Mouse (Mus musculus): ENCODE results near the gene Nmrk2.

Nmrk2 gene

DNA sequence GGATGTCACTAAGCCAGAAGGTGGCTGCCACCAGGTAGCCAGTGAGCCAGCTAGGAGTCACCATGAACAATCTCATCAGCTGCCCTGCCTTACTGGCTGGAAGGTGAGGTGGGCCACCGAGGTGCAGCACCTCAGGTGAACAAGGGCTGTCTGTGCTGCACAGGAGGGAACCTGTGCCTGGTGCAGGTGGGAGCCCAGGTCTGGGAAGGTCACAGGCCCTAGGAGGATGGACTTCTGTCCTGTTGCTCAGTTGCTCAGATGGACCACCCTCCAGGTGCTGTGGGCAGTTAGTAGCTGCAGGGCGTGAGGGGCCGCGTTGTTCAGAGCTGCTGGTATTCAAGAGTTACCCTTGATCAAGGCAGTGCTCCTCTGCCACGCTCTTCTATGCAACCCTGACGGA, 15.0 kb upstream of the Nmrk2 start:
- in situ Hi-C loops (cut with MboI, MseI): no loop called here

DNA sequence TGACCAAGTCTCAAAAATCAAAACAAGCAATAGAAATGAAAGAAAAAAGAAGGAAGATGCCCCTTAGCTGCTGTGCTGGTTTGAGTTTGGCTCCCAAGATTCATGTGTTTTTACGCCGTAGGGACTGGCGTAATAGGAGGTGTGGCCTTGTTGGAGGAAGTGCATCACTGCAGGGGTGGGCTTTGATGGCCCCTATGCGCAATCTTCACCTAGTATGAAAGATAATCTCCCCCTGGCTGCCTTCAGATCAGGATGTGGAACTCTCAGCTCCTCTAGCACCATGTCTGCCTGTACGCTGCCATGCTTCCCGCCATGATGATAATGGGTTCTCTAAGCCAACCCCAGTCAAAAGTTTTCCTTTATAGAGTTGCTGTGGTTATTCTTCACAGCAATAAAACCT, 14.4 kb upstream of the Nmrk2 start:
- in situ Hi-C loops (cut with MboI, MseI): no loop called here

DNA sequence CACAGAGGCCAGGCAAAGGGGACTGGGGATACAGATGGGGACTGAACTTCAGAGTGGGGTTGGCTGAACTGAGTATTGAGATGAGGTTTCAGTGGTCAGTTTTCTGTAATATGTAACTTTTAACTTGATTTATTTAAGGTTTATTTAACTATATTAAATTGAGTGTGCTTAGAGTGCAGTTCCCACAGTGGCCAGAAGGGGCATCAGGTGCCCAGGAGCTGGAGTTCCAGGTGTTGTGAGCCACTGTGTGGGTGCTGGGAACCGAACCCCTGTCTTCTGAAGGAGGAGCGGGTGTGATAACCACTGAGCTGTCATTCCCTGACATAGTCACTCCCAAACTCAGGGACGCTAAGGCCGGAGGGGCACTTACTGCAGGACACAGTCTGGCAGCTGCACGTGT, 8.3 kb upstream of the Nmrk2 start:
- in situ Hi-C loops (cut with MboI, MseI): no loop called here

DNA sequence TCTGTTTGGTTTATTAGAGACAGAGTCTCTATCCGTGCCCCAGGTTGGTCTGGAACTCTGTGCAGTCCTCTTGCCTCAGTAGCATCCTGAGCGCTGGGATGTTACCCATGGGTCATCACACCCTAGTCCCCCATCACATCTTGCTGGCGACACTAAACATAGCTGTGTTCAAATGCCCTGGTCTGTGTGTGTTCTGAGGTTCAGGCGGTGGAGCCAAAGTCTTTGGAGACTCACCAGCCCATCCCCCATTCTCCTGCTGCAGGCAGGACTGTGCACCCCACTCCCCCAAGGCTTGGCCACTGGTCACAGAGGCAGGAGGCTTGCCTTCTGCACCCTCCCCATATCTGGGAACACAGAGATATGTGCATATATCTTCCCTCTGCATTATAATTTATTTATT, 2.3 kb upstream of the Nmrk2 start:
- in situ Hi-C loops (cut with MboI, MseI): no loop called here

DNA sequence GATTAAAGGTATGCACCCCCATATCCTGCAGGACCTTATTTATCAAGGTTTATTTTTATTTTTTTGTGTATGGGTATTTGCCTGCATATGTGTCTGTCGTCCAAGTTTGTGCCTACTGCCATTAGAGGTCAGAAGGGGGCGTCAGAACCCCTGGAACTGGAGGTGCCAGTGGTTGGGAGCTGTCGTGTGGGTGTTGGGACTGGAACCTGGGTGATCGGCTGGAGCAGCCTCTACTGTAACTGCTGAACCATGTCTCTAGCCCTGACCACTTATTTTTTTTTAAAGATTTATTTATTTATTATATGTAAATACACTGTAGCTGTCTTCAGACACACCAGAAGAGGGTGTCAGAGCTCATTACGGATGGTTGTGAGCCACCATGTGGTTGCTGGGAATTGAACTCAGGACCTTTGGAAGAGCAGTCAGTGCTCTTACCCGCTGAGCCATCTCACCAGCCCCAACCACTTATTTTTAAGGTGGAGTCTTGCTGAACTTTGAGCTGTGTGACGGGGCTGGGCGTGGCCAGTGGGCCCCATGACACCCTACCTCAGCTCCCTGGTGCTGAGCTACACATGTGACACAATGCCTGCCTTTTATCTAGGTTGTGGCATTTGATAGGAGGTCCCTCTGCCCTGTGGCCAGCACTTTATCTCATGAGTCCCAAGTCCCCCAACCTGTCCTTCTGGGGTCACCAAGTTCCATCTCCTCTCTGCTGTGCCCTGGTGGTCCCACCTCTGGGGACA, 1.3 kb upstream of the Nmrk2 start:
- in situ Hi-C loops (cut with MboI, MseI): no loop called here

DNA sequence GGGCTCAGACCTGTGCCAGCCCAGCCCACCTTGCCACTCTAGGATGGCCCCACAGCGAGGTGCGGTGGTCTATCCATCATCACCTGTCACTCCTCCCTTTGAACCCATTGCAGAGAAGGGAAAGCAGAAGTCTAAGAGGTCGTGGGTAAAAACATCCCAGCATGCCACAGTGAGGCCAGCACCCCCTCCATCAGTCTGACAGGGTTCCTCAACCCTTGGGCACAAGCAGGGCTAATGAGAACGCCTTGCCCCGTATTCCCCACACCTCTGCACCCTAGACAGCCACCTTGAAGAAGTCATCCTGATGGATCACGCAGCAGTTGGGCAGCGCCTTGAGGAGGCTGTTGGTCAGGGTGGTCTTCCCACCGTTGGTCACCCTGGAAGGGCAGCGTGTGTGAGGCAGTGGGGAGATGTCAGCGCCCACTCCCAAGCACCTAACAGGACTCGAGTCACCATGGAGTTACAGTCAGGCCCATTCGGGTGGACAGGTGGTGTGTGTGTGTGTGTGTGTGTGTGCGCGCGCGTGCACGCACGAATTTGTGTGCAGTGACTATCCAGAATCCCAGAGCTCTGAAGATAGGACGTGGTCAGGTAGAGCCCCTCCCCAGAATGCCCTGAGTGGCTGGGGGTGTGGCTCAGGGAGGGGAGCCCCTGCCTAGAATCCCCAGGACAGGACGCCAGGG, 1.1 kb downstream of the Nmrk2 start:
- in situ Hi-C loops (cut with MboI, MseI): no loop called here

DNA sequence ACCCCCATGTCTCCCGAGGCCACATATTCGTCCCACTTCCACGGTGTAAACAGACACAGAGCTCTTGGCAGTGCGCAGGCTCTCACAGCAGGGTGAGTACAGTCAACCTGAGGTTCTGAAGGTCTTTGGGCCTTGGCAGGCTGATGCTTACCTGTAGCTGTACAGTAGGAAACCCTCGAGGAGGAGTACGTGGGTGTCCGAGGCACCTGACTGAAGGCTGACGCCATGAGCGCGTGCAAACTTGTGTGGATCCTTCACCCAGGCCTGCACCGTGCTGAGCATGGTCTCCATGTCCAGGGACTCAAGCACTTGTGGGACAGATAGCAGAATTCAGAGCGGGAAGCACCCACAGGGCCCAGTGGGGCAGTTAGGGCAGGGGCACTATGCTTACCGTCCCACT, 1.7 kb downstream of the Nmrk2 start:
- in situ Hi-C loops (cut with MboI, MseI): no loop called here

DNA sequence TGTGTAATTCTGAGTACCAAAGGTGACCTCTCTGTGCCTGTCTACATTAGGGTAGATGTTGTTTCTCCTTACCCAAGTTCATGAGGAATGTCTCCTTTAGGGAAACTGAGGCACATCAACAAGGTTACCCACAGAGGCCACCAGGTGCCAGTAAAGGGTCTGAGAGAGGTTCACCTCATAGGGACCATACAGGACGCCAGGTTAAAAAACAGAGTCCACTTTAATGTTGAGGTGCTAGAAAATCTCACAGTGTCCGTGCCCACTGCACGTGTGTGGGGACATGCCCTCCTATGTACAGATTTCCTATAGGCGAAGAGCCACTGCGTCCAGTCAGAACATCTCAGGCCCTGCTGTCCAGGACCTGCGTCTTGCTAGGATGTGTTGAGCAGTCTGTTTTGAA, 2.9 kb downstream of the Nmrk2 start:
- in situ Hi-C loops (cut with MboI, MseI): no loop called here

DNA sequence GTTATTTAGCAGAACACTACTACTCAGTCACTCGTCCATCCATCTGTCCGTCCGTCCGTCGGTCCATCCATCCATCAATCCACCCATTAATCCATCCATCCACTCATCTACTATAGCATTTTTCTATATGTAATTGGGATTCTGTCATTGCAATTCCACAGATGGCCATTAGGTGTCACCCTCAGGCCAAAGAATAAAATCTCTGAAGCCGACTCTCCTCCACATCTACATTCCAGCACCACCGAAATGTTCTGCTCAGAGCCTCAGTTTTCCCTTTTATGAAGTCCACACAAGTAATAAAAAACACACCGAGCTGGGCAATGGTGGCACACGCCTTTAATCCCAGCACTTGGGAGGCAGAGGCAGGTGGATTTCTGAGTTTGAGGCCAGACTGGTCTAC, 3.6 kb downstream of the Nmrk2 start:
- in situ Hi-C loops (cut with MboI, MseI): no loop called here

DNA sequence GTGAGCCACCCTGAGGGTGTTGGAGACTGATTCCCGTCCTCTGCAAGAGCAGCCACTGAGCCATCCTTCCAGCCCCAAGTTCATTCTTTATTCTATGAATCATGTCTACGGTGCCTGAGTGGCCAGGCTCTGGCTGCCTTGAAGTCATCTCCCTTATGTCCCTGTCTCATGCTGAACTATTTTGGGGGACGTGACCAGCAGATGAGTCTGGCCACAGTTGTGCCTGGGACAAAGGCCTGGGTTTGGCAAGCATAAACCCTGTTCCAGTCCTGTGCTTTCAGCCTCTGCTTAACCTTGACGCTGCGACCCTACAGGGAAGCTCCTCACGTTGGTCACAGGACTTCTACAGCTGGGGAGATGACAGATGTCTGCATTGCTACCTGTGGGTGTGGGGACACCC, 4.5 kb downstream of the Nmrk2 start:
- in situ Hi-C loops (cut with MboI, MseI): no loop called here

DNA sequence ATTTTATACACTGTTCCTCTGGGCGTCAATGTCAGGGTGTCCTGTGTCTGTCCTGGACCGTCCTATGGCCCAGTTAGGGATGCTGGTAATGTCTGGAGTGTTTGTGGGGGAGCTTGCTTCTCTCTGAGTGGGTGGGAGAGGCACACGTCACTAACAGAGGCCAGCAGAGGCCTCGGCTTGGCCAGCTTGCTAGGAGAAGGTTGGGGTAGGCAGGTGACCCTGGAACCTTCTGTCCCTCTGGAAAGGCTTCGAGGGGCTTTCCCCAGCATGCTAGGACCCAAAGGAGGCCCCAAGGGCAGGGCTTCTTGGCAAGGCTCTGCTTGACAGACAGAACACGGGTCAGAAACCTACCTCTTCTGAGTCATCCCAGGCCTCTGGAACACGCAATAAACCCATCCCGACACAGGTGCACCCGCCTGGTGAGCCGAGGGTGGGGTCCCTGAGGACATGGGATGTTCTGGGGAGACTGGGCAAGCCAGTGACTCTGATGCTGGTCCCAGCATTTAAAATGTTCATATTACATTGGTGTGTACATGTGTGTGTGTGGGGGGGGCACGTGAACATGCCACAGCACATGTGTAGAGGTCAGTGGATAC, 5.3 kb downstream of the Nmrk2 start:
- in situ Hi-C loops (cut with MboI, MseI): no loop called here

DNA sequence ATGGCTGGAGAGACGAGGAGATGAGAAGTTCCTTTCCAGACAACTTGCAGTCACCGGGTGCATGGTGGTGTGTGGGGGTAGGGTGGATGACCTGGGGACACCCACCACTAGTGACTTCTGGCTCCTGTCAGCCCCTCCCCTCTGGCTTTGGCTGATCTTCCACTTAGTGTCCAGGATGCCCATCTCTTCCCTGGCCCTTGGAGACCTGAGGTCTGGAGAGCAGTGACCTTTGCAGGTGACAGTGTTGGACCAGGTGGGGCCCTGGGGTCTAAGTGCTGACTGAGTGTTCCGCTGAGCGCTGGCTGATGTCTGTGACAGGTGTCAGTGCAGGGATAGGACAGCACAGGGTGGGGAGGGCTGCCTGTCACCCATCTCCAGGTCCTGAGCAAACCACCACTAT, 6.6 kb downstream of the Nmrk2 start:
- in situ Hi-C loops (cut with MboI, MseI): no loop called here

DNA sequence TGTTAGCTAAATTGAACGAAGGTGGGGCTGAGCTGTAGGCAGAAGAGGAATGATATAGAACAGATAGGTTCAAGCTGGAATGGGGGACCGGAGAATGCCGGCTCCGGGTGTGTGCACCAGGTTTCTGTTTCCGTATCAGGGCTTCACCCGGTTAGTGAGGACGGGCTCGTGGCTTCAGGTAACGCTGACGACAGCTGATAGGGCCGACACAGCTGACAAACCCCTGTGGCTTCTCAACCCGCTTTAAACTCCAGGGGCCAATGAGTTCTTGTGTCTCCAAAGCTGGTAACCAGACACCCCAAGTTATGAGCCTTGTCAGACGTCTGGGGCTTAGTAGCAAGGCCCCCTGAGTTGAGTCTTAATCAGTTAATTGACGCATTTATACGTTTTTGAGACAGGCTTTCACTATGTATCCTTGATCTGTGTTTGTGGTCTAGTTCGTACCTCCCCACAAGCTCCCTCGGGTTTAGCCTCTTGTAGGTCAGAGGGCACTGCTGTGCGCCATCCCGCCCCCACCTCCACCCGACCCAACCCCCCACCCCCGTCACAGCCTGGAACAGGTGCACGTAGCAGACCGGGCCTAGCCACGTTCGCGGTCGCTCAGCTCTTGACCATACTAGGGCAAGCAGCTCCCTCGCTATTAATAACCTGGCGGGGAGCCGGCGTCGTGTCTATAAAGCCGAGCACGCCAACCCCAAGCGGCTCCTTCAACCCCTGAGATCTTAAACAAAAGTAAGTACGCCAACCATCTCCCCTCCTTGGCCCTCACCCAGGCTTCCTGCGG, 7.7 kb downstream of the Nmrk2 start:
- in situ Hi-C loops (cut with MboI, MseI): no loop called here

DNA sequence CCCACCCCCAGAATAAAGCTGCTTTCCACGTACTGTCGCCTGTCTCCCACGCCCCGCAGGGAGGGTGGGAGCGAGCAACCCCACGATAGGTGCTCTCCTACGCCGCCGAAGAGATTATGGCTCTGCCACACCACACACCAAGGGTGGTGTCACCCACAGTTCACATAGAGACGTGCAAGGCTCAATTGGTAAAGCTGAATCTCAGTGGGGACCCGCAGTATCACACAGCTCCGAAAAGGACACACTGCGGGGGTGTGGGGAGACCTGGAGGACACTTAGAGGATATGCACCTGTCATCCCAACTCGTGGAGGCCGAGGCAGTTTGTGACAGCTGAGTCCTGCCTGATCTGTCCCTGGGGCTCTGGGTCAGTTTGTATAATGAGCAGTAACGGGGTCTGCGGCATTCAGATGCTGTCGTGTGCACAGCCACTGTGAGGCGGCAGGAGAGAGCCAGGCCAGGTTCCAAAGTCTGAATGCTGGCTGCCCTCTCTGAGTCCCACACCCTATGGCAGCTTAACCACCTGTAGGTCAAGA, 8.8 kb downstream of the Nmrk2 start:
- in situ Hi-C loops (cut with MboI, MseI): no loop called here

DNA sequence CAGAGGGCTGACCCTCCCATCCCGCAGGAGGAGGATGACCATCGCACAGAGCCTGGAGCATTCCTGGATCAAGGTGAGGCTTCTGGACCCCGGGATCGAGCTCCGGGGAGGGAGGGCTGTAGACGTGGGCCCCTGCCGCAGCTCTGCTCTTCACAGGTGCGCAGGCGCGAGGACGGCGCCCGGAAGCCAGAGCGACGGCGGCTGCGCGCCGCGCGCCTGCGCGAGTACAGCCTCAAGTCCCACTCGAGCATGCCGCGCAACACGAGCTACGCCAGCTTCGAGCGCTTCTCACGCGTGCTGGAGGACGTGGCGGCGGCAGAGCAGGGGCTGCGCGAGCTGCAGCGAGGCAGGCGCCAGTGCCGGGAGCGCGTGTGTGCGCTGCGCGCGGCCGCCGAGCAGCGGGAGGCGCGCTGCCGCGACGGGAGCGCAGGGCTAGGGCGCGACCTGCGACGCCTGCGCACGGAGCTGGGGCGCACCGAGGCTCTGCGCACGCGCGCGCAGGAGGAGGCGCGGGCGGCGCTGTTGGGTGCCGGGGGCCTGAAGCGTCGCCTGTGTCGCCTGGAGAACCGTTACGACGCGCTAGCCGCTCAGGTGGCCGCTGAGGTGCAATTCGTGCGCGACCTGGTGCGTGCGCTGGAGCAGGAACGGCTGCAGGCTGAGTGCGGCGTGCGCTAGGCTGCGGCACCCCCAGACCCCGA, 9.4 kb downstream of the Nmrk2 start:
- in situ Hi-C loops (cut with MboI, MseI): no loop called here

DNA sequence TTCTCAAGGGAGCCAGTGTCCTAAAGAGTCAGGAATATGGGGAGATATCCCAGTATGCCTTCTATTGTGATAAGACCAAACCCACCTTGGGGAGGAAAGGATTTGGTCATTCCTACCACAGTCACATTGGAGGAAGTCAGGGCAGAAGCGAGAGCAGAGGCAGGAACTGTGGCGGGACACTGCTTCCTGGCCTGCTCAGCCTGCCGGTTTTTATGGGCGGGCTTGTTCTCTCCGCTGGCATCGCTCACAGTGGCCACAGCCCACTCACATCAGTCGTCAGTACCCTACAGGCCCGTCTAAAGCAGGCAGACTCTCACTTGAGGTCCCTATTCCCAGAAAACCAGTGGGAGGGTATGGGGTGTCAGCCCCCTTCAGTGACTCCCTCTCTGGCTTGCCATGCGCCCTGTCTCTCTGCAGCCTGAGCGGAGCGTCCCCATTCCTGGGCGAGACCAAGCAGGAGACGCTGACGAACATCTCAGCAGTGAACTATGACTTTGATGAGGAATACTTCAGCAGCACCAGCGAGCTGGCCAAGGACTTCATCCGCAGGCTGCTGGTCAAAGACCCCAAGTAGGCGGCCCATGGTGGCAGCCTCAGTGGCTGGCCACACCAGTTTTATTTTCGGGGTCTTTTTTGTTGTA, 10.4 kb downstream of the Nmrk2 start:
- in situ Hi-C loops (cut with MboI, MseI): no loop called here

DNA sequence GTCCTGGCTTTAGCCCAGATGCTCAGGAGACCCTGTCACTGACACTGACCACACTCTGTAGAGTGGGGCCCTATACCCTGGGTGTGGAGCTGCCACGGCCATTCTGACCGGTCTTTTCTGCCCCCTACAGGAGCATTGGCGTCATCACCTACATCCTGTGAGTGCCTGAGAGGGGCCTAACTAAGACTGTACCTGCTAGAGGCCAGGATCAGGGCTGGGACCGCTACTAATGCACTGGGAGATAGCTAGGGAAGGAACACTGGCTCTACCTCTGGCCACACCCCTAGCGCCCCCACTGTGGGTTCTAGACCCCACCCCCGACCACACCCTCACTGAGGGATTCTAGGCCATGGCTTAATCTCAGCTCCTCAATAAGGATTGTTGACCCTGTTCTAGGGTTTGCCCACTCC, 10.9 kb downstream of the Nmrk2 start:
- in situ Hi-C loops (cut with MboI, MseI): no loop called here

DNA sequence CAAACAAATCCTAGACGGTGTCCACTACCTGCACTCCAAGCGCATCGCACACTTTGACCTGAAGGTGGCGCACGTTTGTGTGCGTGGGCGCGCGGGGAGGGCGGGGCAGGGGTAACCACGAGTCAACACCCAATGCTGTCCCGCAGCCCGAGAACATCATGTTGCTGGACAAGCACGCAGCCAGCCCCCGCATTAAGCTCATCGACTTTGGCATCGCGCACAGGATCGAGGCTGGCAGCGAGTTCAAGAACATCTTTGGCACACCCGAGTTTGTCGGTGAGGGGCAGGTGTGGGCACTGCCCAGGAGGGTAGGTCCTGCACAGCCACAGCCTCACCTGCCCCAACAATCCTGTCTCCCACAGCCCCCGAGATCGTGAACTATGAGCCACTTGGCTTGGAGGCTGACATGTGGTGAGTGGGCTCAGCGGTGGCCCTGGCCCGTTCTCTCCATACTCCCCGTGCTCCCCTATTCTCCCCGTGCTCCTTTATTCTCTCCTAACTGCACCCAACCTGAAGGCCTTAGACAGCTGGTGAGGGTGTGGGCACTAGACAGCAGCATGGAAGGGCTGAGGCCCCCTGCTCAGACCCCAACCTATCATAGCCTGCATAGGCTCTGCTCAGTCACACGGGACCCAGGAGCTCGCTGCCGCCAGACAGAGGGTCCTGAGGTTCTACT, 11.5 kb downstream of the Nmrk2 start:
- in situ Hi-C loops (cut with MboI, MseI): no loop called here

DNA sequence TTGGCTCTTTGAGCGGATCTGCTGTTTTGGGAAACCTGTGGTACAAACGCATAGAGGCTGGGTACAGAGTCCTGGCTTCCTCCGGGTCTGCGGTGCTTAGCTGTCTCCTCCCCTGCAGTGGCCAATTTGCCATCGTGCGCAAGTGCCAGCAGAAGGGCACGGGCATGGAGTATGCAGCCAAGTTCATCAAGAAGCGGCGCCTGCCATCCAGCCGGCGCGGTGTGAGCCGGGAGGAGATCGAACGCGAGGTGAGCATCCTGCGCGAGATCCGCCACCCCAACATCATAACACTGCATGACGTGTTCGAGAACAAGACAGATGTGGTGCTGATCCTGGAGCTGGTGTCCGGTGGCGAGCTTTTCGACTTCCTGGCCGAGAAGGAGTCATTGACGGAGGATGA, 12.0 kb downstream of the Nmrk2 start:
- in situ Hi-C loops (cut with MboI, MseI): no loop called here

DNA sequence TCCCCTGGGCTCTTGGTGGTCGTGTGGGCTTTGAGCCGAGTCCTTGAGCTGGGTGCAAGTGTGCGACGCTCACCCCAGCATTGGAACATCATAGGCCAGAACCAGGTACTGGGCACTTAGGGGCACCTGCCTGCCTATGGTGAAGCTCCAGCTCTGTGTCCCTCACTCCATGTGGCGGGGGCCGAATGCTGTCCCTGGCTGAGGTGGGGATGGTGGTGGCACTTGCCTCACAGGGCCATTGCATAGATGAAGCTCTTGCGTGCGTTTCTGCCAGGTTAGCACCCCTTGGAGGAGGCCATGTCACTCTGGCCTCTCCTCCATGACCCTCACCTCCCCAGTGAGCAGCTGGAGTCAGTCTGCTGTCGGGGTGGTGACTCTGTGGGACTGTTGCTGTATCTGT, 14.7 kb downstream of the Nmrk2 start:
- in situ Hi-C loops (cut with MboI, MseI): no loop called here

DNA sequence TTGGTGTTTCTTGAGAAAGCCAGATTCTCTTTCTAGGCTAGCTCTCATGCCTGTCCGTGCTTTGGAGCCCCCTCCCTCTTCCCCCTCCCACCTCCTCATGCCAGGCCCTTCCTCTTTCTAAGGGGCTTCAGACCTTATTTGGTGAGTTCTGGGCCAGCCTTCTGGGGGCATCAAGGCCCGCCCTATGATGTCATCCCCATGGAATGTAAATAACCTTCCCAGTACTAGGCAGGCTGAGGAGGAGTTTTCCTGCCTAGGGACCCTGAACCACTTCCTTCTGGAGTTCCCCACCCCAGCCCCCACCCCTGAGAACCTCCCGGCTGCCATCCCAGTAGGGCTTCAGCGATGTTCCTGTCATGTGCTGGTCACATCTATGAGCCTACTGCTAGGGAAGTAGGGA, 17.1 kb downstream of the Nmrk2 start:
- in situ Hi-C loops (cut with MboI, MseI): no loop called here

Data from T-helper 2 cell (primary cell).